Comparison of ENCODE assay signal across 32 mouse cellular contexts in genomic region chr17:81432733-81433132, GRCm38 (mm10). TPM values are rescaled to one million over a fixed set of nuclear protein-coding genes. Genes with fewer than 3 reads are reported as not detected.
DNase-seq lines count a peak whose midpoint lies in the region; ATAC-seq and TF ChIP-seq lines count a peak whose summit lies in the region.
"Had no signal": no experiment of that assay in that cellular context is flagged by ENCODE, and none has a peak within 500 bp of the region (broad histone marks: within the 10 kb centered on the region; RNA-seq: fewer than 3 reads in every experiment).

No protein-coding gene starts in this region.

- WGBS in heart, embryonic 16.5 days: 88% methylated on average over 2 of the region's 2 CpGs
- 83% methylated on average over 2 of the region's 2 CpGs for WGBS in heart, embryonic 11.5 days (ENCODE audit: insufficient replicate concordance)
- 54% methylated on average over 2 of the region's 2 CpGs for WGBS in liver, postnatal 0 days (ENCODE audit: insufficient replicate concordance)

- H3K4me3 ChIP-seq in heart, embryonic 16.5 days (ENCODE audit: low read length): no peak overlapping the region
- no peak overlapping the region for H3K4me3 ChIP-seq in heart, embryonic 11.5 days (ENCODE audit: low read depth, low read length)
- H3K4me3 ChIP-seq in liver, postnatal 0 days (ENCODE audit: low read depth, low read length): no peak overlapping the region
- H3K4me3 ChIP-seq: forebrain, embryonic 10.5 days; forebrain, embryonic 13.5 days; gastrocnemius, adult 2 months; hindbrain, embryonic 10.5 days; hindbrain, embryonic 13.5 days had no signal

- DNase-seq in heart, adult 8-10 months (ENCODE audit: low spot score): peak; percentile 12
- no peak for DNase-seq in heart, postnatal 14 days
- no peak for DNase-seq in liver, postnatal 0 days
- no peak for DNase-seq in adipocyte (ENCODE audit: low spot score)
- DNase-seq: adrenal gland, adult 8-10 months; adrenal gland, postnatal 25 days; cerebellum, adult 11-12 months; cerebellum, adult 8-10 months; cerebellum, postnatal 10 days; cerebellum, postnatal 36 days; gastrocnemius, adult 2 months; gastrocnemius, postnatal 14 days had no signal

- H3K27me3 ChIP-seq in heart, embryonic 16.5 days (ENCODE audit: control insufficient read depth, insufficient read depth, low read length): no peaks in the 10 kb centered on the region
- no peaks in the 10 kb centered on the region for H3K27me3 ChIP-seq in heart, embryonic 11.5 days (ENCODE audit: control insufficient read depth, insufficient read depth, low read length)
- no peaks in the 10 kb centered on the region for H3K27me3 ChIP-seq in liver, postnatal 0 days (ENCODE audit: insufficient read depth, low read length)
- H3K27me3 ChIP-seq: forebrain, embryonic 13.5 days; hindbrain, embryonic 13.5 days had no signal

- H3K9ac ChIP-seq in heart, embryonic 16.5 days (ENCODE audit: low read length): no peak overlapping the region
- no peak overlapping the region for H3K9ac ChIP-seq in heart, embryonic 11.5 days (ENCODE audit: low read depth, low read length)
- H3K9ac ChIP-seq in liver, postnatal 0 days (replicated peaks): no peak overlapping the region
- H3K9ac ChIP-seq: forebrain, embryonic 13.5 days; hindbrain, embryonic 13.5 days had no signal

- no peaks in the 10 kb centered on the region for H3K9me3 ChIP-seq in heart, embryonic 16.5 days (replicated peaks; ENCODE audit: control insufficient read depth, low read length)
- H3K9me3 ChIP-seq in heart, embryonic 11.5 days (replicated peaks; ENCODE audit: control insufficient read depth, low read length): no peaks in the 10 kb centered on the region
- no peaks in the 10 kb centered on the region for H3K9me3 ChIP-seq in liver, postnatal 0 days (ENCODE audit: low read length)
- H3K9me3 ChIP-seq: forebrain, embryonic 10.5 days; forebrain, embryonic 13.5 days; hindbrain, embryonic 10.5 days; hindbrain, embryonic 13.5 days had no signal

- TF ChIP-seq CTCF in liver, postnatal 0 days (IDR thresholded peaks at IDR 0.05; ENCODE audit: low read depth): no peak

- peaks cover 30% of the 10 kb centered on the region for H3K36me3 ChIP-seq in heart, embryonic 16.5 days (ENCODE audit: control insufficient read depth, insufficient read depth)
- H3K36me3 ChIP-seq in heart, embryonic 11.5 days (ENCODE audit: control insufficient read depth, insufficient read depth, low read length): no peaks in the 10 kb centered on the region; the same call in 1 of the 2 replicates
- no peaks in the 10 kb centered on the region for H3K36me3 ChIP-seq in liver, postnatal 0 days (replicated peaks; ENCODE audit: insufficient read depth, low read length)
- H3K36me3 ChIP-seq: forebrain, embryonic 10.5 days; hindbrain, embryonic 10.5 days had no signal

- intact Hi-C loops in heart, postnatal 14 days (cut with DNase I): no loop called here

- no peak overlapping the region for H3K27ac ChIP-seq in heart, embryonic 16.5 days (ENCODE audit: low read length)
- H3K27ac ChIP-seq in heart, embryonic 11.5 days (ENCODE audit: low read depth, low read length): no peak overlapping the region
- no peak overlapping the region for H3K27ac ChIP-seq in liver, postnatal 0 days (ENCODE audit: low read depth)
- H3K27ac ChIP-seq: forebrain, embryonic 10.5 days; forebrain, embryonic 13.5 days; hindbrain, embryonic 10.5 days; hindbrain, embryonic 13.5 days had no signal

- ATAC-seq in heart, embryonic 16.5 days (replicated peaks; ENCODE audit: extremely low read depth, insufficient read depth, low FRiP score): 0 out of 2 replicates have a peak, but pooled peaks have one; percentile 16
- no peak for ATAC-seq in heart, embryonic 11.5 days (replicated peaks; ENCODE audit: insufficient number of reproducible peaks, low FRiP score, low TSS enrichment)
- peak; percentile 80 for ATAC-seq in common myeloid progenitor, adult 5-6 weeks (replicated peaks; ENCODE audit: low read depth, poor library complexity, severe bottlenecking)
- peak; percentile 25; the same call in 1 of the 2 replicates for ATAC-seq in granulocyte monocyte progenitor cell, adult 5-6 weeks (replicated peaks; ENCODE audit: poor library complexity, severe bottlenecking)
- no peak for ATAC-seq in liver, postnatal 0 days
- ATAC-seq: CD4-positive, CD25-positive, alpha-beta regulatory T cell, adult 4 months; forebrain, embryonic 13.5 days; forebrain, embryonic 16.5 days; intestine, postnatal 0 days had no signal

- no peak for TF ChIP-seq EP300 in liver, postnatal 0 days (IDR thresholded peaks at IDR 0.05; ENCODE audit: low read depth)

- peaks cover 8% of the 10 kb centered on the region for H3K4me1 ChIP-seq in heart, embryonic 16.5 days (ENCODE audit: control insufficient read depth, insufficient read depth, low read length)
- no peaks in the 10 kb centered on the region for H3K4me1 ChIP-seq in heart, embryonic 11.5 days (ENCODE audit: control insufficient read depth, insufficient read depth, low read length)
- H3K4me1 ChIP-seq in liver, postnatal 0 days (ENCODE audit: insufficient read depth): no peaks in the 10 kb centered on the region
- H3K4me1 ChIP-seq: forebrain, embryonic 13.5 days had no signal

- no peak overlapping the region for H3K4me2 ChIP-seq in heart, embryonic 16.5 days (ENCODE audit: low read depth, low read length)
- H3K4me2 ChIP-seq in heart, embryonic 11.5 days: no peak overlapping the region
- no peak overlapping the region for H3K4me2 ChIP-seq in liver, postnatal 0 days (ENCODE audit: low read depth, low read length)
- H3K4me2 ChIP-seq: forebrain, embryonic 13.5 days; hindbrain, embryonic 13.5 days had no signal

RNA-seq across cellular contexts. Expression of gene Gm11096, which starts 8.8 kb away (rescaled TPM):
- total RNA-seq in heart, adult 8-10 months (2022): not detected
- not detected for total RNA-seq in heart, postnatal 14 days (2021)
- not detected in 2 replicates for polyA plus RNA-seq in heart, embryonic 16.5 days (2015; fragmentation: Nextera tagmentation; extraction: Ambion mirVana)
- not detected in 2 replicates for polyA plus RNA-seq in heart, embryonic 11.5 days (2014; fragmentation: Nextera tagmentation; extraction: Ambion mirVana)
- not detected in 2 replicates for total RNA-seq in common myeloid progenitor, adult 5-6 weeks (2017)
- not detected in 2 replicates for total RNA-seq in granulocyte monocyte progenitor cell, adult 5-6 weeks (2014; fragmentation: Nextera tagmentation)
- not detected in 2 replicates for total RNA-seq in granulocyte monocyte progenitor cell, adult 5-6 weeks (2017)
- not detected in 2 replicates for polyA plus RNA-seq in liver, postnatal 0 days (2015; fragmentation: Nextera tagmentation; extraction: Ambion mirVana)
- total RNA-seq: adrenal gland, adult 8-10 months; adrenal gland, postnatal 25 days; gastrocnemius, adult 2 months; gastrocnemius, postnatal 14 days; gastrocnemius, postnatal 4 days; MEL had no signal
- polyA plus RNA-seq: brain, embryonic 14.5 days; C2C12; CD4-positive, CD25-positive, alpha-beta regulatory T cell, adult 4 months; embryonic facial prominence, embryonic 11.5 days; embryonic facial prominence, embryonic 14.5 days; forebrain, embryonic 10.5 days; forebrain, embryonic 13.5 days; forebrain, embryonic 16.5 days; hindbrain, embryonic 10.5 days; hindbrain, embryonic 13.5 days; intestine, embryonic 14.5 days; intestine, postnatal 0 days; kidney, adult 2 months; kidney, embryonic 14.5 days had no signal

Comparison
In these comparisons a context has a peak if more than half of its experiments do, and no peak if none do; other contexts are left out.
1. ATAC-seq: peak in heart, embryonic 16.5 days (single experiment), common myeloid progenitor, adult 5-6 weeks (single experiment) and granulocyte monocyte progenitor cell, adult 5-6 weeks (single experiment); none in heart, embryonic 11.5 days (single experiment) and liver, postnatal 0 days (single experiment).